Mouse (Mus musculus) kidney, embryonic 16.5 days (tissue): ENCODE results near the gene Zfp874b. TPM values are rescaled to one million over a fixed set of nuclear protein-coding genes. Genes with fewer than 3 reads are reported as not detected.
A peak's percentile ranks its signal among the peaks of the same experiment; 100 is the strongest.
"Not testable (repeated sequence)": the region's sequence is repeated elsewhere in the genome, so short reads cannot be mapped to it uniquely, and the experiment has no call there.

ENCODE experiments used
- ATAC-seq: fragments of 200-750 bp; cut with Nextera tagmentation; 2 replicates; pipeline ENCODE4 v1.8.0; 2017; ENCODE audit warnings: moderate TSS enrichment; ENCODE audit not compliant: low FRiP score, low TSS enrichment
- H3K27ac ChIP-seq: fragments of 300-500 bp; sonication (generic); 2 replicates; pipeline ENCODE4 v1.5.1; 2014; ENCODE audit warnings: low read length
- H3K27me3 ChIP-seq: fragments of 300-500 bp; sonication (generic); 2 replicates; pipeline ENCODE4 v1.6.1; 2014; ENCODE audit warnings: low read length, control low read depth, mixed read lengths; ENCODE audit not compliant: insufficient read depth
- H3K36me3 ChIP-seq: fragments of 300-500 bp; sonication (generic); 2 replicates; pipeline ENCODE4 v1.6.1; 2014; ENCODE audit warnings: low read length, control low read depth, mixed read lengths; ENCODE audit not compliant: insufficient read depth
- H3K4me1 ChIP-seq: fragments of 300-500 bp; sonication (generic); 2 replicates; pipeline ENCODE4 v1.6.1; 2014; ENCODE audit warnings: low read length, control low read depth, mixed read lengths; ENCODE audit not compliant: insufficient read depth
- H3K4me2 ChIP-seq: fragments of 300-500 bp; sonication (generic); replicated peaks from 2 replicates; pipeline ENCODE4 v1.6.1; 2014; ENCODE audit warnings: low read depth, low read length
- H3K4me3 ChIP-seq: fragments of 300-500 bp; sonication (generic); 2 replicates; pipeline ENCODE4 v1.5.1; 2014; ENCODE audit warnings: mild to moderate bottlenecking, low read length
- H3K9ac ChIP-seq: fragments of 300-500 bp; sonication (generic); replicated peaks from 2 replicates; pipeline ENCODE4 v1.6.1; 2014; ENCODE audit warnings: low read length
- H3K9me3 ChIP-seq: fragments of 300-500 bp; sonication (generic); 2 replicates; pipeline ENCODE4 v1.6.1; 2016; ENCODE audit warnings: low read length, control low read depth
- WGBS: fragments of 180-500 bp; shearing (Covaris S2); extraction: QIAGEN DNeasy Blood & Tissue Kit; methylation state at CpG from one replicate; pipeline ENCODE4 v1.1.7; 2014; 5-methylcytosine and 5-hydroxymethylcytosine counted together
- polyA plus RNA-seq: library from polyadenylated mRNA; unstranded; fragments of >200 nt; fragmentation: Nextera tagmentation; extraction: Ambion mirVana; gene quantifications from 2 replicates; pipeline ENCODE4 v1.2.1, GENCODE M21; 2015

The Zfp874b gene
- polyA plus RNA-seq, 1 experiment from 2014 or later = 3.4 TPM

DNA sequence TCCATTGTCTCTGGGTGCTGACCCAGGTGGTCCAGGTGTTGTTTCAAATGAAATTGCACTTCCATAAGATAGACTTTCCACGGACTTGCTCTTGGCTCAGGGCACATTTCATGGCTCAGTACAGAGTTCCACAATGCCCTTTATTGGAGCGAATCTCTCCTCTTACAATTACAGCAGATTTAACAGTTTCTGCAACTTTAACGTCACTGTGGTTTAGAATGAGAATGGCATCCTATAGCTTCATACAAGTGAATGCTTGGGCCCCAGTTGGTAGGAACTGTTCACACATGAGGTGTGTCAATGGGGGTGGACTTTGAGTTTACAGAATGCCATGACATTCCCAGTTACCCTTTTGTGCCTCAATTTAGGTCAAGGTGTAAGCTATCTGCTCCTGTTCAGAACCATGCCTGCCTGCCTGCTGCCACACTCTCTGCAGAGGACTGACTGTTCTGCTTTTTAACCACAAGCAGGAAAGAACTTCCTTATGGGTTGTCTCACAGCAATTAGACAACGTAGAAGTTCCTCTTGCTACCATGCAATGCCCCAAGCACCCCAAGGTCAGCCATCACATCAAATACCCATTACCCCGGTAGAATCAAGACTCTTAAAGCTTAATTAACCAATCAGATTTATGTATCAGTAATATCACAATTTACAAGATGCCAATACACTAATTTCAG lies 20.4 kb downstream of the Zfp874b start:
- H3K9me3 ChIP-seq, H3K27me3 ChIP-seq, H3K27ac ChIP-seq, H3K4me1 ChIP-seq, ATAC-seq, H3K4me3 ChIP-seq, H3K36me3 ChIP-seq, H3K4me2 ChIP-seq, H3K9ac ChIP-seq: not testable (repeated sequence)
- WGBS = 83% methylated on average over 2 of the region's 5 CpGs

DNA sequence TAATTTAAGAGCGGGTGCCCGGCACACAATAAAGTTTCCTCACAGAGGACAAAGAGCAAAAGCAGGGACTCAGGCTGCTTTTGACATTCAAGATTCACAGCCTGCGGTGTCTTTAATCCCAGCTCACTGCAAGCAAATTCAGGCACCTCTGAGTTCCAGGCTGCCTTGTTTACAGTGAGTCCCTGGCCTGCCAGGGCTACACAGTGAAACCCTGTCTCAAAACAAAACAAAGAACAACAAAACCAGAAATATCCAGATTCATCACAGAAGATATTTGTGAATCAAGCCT lies 32.1 kb downstream of the Zfp874b start:
- Histone ChIP-seq H3K36me3 (peaks cover 6% of the 10 kb centered on the region; the same call in 1 of the 2 replicates), H3K9ac (peak overlapping the region; percentile 74), H3K9me3 (no peaks in the 10 kb centered on the region), H3K27me3 (no peaks in the 10 kb centered on the region), H3K4me2 (peak overlapping the region; percentile 76), H3K4me3 (peak overlapping the region; percentile 65), H3K27ac (peak overlapping the region; percentile 75), H3K4me1 (0 out of 2 replicates have a peak, but pooled peaks cover 3% of the 10 kb centered on the region)
- 6% methylated on average over 3 of the region's 3 CpGs for WGBS
- peak; percentile 55; the same call in 1 of the 2 replicates for ATAC-seq

DNA sequence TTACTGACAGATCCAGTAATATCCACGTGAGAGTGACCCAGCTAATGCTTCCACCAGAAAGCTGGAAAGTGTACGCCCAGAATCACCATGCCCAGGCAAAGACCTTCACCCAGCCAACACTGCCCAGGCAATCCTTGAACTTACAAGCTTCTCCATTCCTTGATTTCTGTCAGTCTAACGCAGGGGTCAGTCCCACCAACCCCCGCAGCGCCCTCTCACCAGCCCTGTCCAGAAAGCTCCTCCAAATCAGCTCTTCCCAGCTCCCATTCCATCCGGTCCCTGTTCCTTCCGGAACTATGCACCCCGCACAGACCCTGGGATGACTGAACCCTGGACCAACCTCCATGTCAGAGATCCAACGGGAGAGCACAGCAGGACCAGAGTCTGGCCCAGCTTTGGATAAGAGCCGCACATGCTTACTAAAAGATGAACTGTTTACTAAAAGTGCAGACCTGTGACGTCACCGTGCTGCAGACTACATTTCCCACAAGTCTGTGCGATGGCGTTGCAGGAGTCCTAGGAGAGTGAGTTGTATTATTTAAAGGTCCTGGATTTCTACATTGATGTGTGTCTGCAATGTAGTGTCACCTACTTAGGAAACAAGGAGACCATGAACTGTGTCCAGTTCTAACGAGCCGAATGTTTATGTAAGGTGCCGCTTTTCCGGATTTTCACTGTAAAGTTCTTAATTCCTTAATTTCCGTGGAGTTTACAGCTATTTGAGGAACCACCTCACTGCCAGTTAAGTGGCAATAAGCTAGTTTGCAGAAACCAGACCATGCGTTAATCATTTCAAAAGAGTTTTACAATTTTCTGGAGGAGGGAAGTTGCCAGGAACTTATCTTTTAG lies 32.7 kb downstream of the Zfp874b start, which contains the start of gene Zfp874a:
Gene Zfp874a (minus strand): TSS at position 453 of the 849 bp plus-strand sequence.
- peaks cover 12% of the 10 kb centered on the region for H3K36me3 ChIP-seq
- H3K27me3 ChIP-seq = no peaks in the 10 kb centered on the region
- H3K4me1 ChIP-seq = 0 out of 2 replicates have a peak, but pooled peaks cover 3% of the 10 kb centered on the region
- H3K9me3 ChIP-seq = no peaks in the 10 kb centered on the region
- peak within 1 kb of the TSS; percentile 65 for H3K4me3 ChIP-seq
- H3K9ac ChIP-seq = peak within 1 kb of the TSS; percentile 74
- H3K27ac ChIP-seq = peak within 1 kb of the TSS; percentile 75
- ATAC-seq = peak; percentile 97
- peak within 1 kb of the TSS; percentile 76 for H3K4me2 ChIP-seq
- 1% methylated on average over 20 of the region's 20 CpGs for WGBS

DNA sequence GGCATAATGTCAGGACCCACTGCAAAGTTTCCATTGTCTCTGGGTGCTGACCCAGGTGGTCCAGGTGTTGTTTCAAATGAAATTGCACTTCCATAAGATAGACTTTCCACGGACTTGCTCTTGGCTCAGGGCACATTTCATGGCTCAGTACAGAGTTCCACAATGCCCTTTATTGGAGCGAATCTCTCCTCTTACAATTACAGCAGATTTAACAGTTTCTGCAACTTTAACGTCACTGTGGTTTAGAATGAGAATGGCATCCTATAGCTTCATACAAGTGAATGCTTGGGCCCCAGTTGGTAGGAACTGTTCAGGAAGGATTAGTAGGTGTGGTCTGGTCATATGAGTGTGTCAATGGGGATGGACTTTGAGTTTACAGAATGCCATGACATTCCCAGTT lies 47.0 kb downstream of the Zfp874b start:
- 100% methylated on average over 1 of the region's 3 CpGs for WGBS
- not testable (repeated sequence) for ATAC-seq, H3K9ac ChIP-seq, H3K27me3 ChIP-seq, H3K9me3 ChIP-seq, H3K4me2 ChIP-seq, H3K36me3 ChIP-seq, H3K4me1 ChIP-seq, H3K27ac ChIP-seq, H3K4me3 ChIP-seq

DNA sequence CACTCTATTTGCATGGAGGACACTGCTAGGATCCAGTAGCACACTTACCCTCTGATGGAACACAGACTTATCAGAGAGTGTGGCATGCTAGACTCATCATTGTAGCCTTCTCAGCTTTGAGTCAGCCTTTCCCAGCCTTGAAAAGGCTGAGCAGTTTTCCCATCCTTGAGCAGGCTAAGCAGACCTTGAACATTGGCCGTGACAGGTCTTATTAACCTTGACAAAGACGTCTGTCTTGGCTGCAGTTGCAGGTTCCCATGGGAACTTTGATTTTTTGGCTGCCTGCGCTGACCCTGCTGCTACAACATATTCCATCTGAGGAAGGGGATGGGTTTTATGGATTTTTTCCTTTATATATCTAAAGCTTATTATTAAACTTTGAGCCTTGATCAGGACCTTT lies 55.9 kb downstream of the Zfp874b start:
- H3K9ac ChIP-seq = no peak overlapping the region
- no peaks in the 10 kb centered on the region for H3K4me1 ChIP-seq
- H3K27ac ChIP-seq = no peak overlapping the region
- 62% methylated on average over 3 of the region's 3 CpGs for WGBS
- no peak overlapping the region for H3K4me3 ChIP-seq
- no peaks in the 10 kb centered on the region for H3K36me3 ChIP-seq
- no peaks in the 10 kb centered on the region for H3K9me3 ChIP-seq
- ATAC-seq = no peak
- H3K27me3 ChIP-seq = no peaks in the 10 kb centered on the region
- H3K4me2 ChIP-seq = no peak overlapping the region

DNA sequence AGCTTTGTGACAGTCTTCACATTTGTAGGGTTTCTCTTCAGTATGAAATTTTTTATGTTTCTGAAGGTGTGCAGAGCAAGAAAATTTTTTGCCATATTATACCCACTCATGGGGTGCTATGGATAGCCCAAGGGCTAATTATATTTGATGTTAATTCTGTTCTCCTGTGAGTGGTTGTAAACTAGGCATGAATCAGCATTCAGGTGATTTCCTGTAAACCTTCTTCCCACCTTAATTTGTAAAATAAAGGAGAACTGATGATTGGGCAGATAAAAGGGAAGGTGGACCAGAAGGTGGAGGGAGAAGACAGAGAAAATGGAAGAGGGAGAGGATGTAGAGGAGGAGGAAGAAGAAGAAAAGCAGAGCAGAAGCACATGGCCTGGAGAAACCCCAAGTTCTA lies 58.4 kb downstream of the Zfp874b start:
- H3K27ac ChIP-seq, H3K4me3 ChIP-seq, H3K9me3 ChIP-seq, H3K27me3 ChIP-seq, H3K4me1 ChIP-seq, H3K4me2 ChIP-seq, H3K9ac ChIP-seq, H3K36me3 ChIP-seq, ATAC-seq: not testable (repeated sequence)

DNA sequence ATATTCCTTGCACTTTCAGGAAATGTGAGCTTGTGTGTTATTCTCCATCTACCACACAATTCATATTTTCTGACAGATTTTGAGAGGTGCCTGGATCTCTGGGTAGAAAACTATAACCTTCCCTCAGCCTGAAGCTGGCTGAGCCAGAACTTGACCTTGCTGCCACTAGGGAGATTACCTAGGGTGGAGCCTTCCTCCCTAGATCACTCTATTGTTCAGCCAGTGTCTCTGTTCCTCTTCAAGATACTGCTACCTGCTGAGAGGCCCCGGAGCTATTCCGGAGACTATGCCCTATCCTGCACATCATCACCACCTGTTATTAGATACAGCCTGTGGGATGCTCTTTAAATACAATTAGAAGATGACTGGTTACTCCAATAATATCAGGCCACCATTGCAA lies 61.5 kb downstream of the Zfp874b start:
- not testable (repeated sequence) for H3K4me3 ChIP-seq, H3K9ac ChIP-seq, H3K27ac ChIP-seq, ATAC-seq, H3K4me1 ChIP-seq, H3K36me3 ChIP-seq, H3K9me3 ChIP-seq, H3K27me3 ChIP-seq, H3K4me2 ChIP-seq
- 87% methylated on average over 2 of the region's 2 CpGs for WGBS

Other genes starting within 250 kb of the Zfp874b start
- 1.6 and 2.1 TPM in 2 replicates for gene Zfp458, start 205.8 kb downstream of the Zfp874b start, polyA plus RNA-seq
- 0.76 and 0.86 TPM in 2 replicates for gene Zfp457, start 177.8 kb downstream of the Zfp874b start, polyA plus RNA-seq
- gene Zfp595, start 151.7 kb downstream of the Zfp874b start, polyA plus RNA-seq = 2.7 and 2.8 TPM in 2 replicates
- gene Gm28044, start 123.7 kb downstream of the Zfp874b start, polyA plus RNA-seq = not detected in 2 replicates
- 1.3 TPM in 2 replicates for gene Zfp953, start 123.7 kb downstream of the Zfp874b start, polyA plus RNA-seq
- gene Gm28041, start 108.5 kb downstream of the Zfp874b start, polyA plus RNA-seq = 0.44 and 0.50 TPM in 2 replicates
- gene Zfp456, start 108.4 kb downstream of the Zfp874b start, polyA plus RNA-seq = 1.6 and 2.4 TPM in 2 replicates
- 8.5 and 10.1 TPM in 2 replicates for gene Zfp429, start 84.4 kb downstream of the Zfp874b start, polyA plus RNA-seq
- 1.1 TPM in 2 replicates for gene Zfp459, start 62.8 kb downstream of the Zfp874b start, polyA plus RNA-seq
- gene Zfp874a, start 32.6 kb downstream of the Zfp874b start, polyA plus RNA-seq = 10.7 and 12.0 TPM in 2 replicates
- gene Zfp58, start 16.3 kb upstream of the Zfp874b start, polyA plus RNA-seq = 14.4 and 15.2 TPM in 2 replicates
- gene Gm26965, start 41.9 kb upstream of the Zfp874b start, polyA plus RNA-seq = not detected in 2 replicates
- gene Zfp87, start 41.9 kb upstream of the Zfp874b start, polyA plus RNA-seq = 26.1 and 28.3 TPM in 2 replicates
- 13.5 and 16.0 TPM in 2 replicates for gene Zfp748, start 69.6 kb upstream of the Zfp874b start, polyA plus RNA-seq
- 4.3 and 4.7 TPM in 2 replicates for gene Zfp729b, start 125.4 kb upstream of the Zfp874b start, polyA plus RNA-seq
- not detected in 2 replicates for gene Gm49345, start 153.5 kb upstream of the Zfp874b start, polyA plus RNA-seq
- 3.1 TPM in 2 replicates for gene Zfp729a, start 153.5 kb upstream of the Zfp874b start, polyA plus RNA-seq
- 11.0 and 13.4 TPM in 2 replicates for gene Zfp738, start 202.8 kb upstream of the Zfp874b start, polyA plus RNA-seq
- gene Zfp65, start 244.9 kb upstream of the Zfp874b start, polyA plus RNA-seq = 7.1 and 7.3 TPM in 2 replicates